20 mouse cellular contexts compared by ENCODE assay signal in genomic region chr4:43248026-43248425, GRCm38 (mm10). TPM values are rescaled to one million over a fixed set of nuclear protein-coding genes. Genes with fewer than 3 reads are reported as not detected.
A peak's percentile ranks its signal among the peaks of the same experiment; 100 is the strongest.
DNase-seq lines count a peak whose midpoint lies in the region; ATAC-seq lines count a peak whose summit lies in the region.
"Had no signal": no experiment of that assay in that cellular context is flagged by ENCODE, and none has a peak within 500 bp of the region (broad histone marks: within the 10 kb centered on the region; RNA-seq: fewer than 3 reads in every experiment).

No protein-coding gene starts in this region.

- no peaks in the 10 kb centered on the region for H3K9me3 ChIP-seq in hindbrain, embryonic 10.5 days
- H3K9me3 ChIP-seq in hindbrain, embryonic 16.5 days (ENCODE audit: control insufficient read depth, low read length) = no peaks in the 10 kb centered on the region
- H3K9me3 ChIP-seq in neural tube, embryonic 11.5 days (ENCODE audit: control insufficient read depth, low read length) = no peaks in the 10 kb centered on the region
- H3K9me3 ChIP-seq: hindbrain, embryonic 13.5 days; intestine, embryonic 15.5 days; limb, embryonic 15.5 days; liver, embryonic 15.5 days; neural tube, embryonic 13.5 days had no signal

- H3K9ac ChIP-seq in hindbrain, embryonic 16.5 days (ENCODE audit: low read depth, low read length) = no peak overlapping the region
- no peak overlapping the region for H3K9ac ChIP-seq in neural tube, embryonic 11.5 days (ENCODE audit: low read length)
- H3K9ac ChIP-seq: hindbrain, embryonic 13.5 days; intestine, embryonic 15.5 days; limb, embryonic 15.5 days; liver, embryonic 15.5 days; neural tube, embryonic 13.5 days had no signal

- peak; percentile 72 for DNase-seq in hindbrain, embryonic 10.5 days (ENCODE audit: low spot score)
- peak; percentile 8 for DNase-seq in ZHBTc4 (ENCODE audit: low read depth, low spot score)
- peak; percentile 74 for DNase-seq in embryo, embryonic 10.5 days (ENCODE audit: low spot score)
- peak; percentile 28 for DNase-seq in neural tube, embryonic 11.5 days (ENCODE audit: low spot score)
- DNase-seq in right cerebral cortex, adult 18-20 months = no peak
- DNase-seq: adrenal gland, adult 8-10 months; cerebellum, adult 9-11 months; gastrocnemius, postnatal 10 days; kidney, adult 9 months; kidney, postnatal 25 days; right cerebral cortex, postnatal 25 days; thymus, postnatal 4 days had no signal

- peaks cover 34% of the 10 kb centered on the region for H3K36me3 ChIP-seq in hindbrain, embryonic 10.5 days
- H3K36me3 ChIP-seq in hindbrain, embryonic 16.5 days (ENCODE audit: control insufficient read depth, insufficient read depth, low read length) = peaks cover 13% of the 10 kb centered on the region
- H3K36me3 ChIP-seq in neural tube, embryonic 11.5 days (ENCODE audit: control insufficient read depth, insufficient read depth, low read length) = no peaks in the 10 kb centered on the region
- H3K36me3 ChIP-seq: intestine, embryonic 15.5 days; limb, embryonic 15.5 days; liver, embryonic 15.5 days had no signal

- H3K4me1 ChIP-seq in hindbrain, embryonic 10.5 days (replicated peaks) = peaks cover 25% of the 10 kb centered on the region
- H3K4me1 ChIP-seq in hindbrain, embryonic 16.5 days (ENCODE audit: control insufficient read depth, insufficient read depth, low read depth, low read length) = no peaks in the 10 kb centered on the region
- H3K4me1 ChIP-seq in neural tube, embryonic 11.5 days (ENCODE audit: control insufficient read depth, insufficient read depth, low read length) = peaks cover 7% of the 10 kb centered on the region
- H3K4me1 ChIP-seq: intestine, embryonic 15.5 days; limb, embryonic 15.5 days; liver, embryonic 15.5 days; neural tube, embryonic 13.5 days had no signal

- no peak overlapping the region for H3K4me2 ChIP-seq in hindbrain, embryonic 16.5 days (ENCODE audit: low read length)
- no peak overlapping the region for H3K4me2 ChIP-seq in neural tube, embryonic 11.5 days (ENCODE audit: low read depth)
- H3K4me2 ChIP-seq: hindbrain, embryonic 13.5 days; intestine, embryonic 15.5 days; limb, embryonic 15.5 days; liver, embryonic 15.5 days; neural tube, embryonic 13.5 days had no signal

- ATAC-seq in hindbrain, embryonic 16.5 days = no peak
- ATAC-seq in neural tube, embryonic 11.5 days (ENCODE audit: insufficient read depth, low FRiP score, low TSS enrichment) = no peak
- ATAC-seq in granulocyte monocyte progenitor cell, adult 5-6 weeks (replicated peaks; ENCODE audit: poor library complexity, severe bottlenecking) = no peak
- ATAC-seq: intestine, embryonic 15.5 days; lung, postnatal 0 days had no signal

- WGBS in hindbrain, embryonic 10.5 days = 14% methylated on average over 7 of the region's 7 CpGs
- WGBS in hindbrain, embryonic 16.5 days = 17% methylated on average over 7 of the region's 7 CpGs
- WGBS in neural tube, embryonic 11.5 days = 34% methylated on average over 7 of the region's 7 CpGs

- H3K27me3 ChIP-seq in hindbrain, embryonic 10.5 days (ENCODE audit: insufficient read depth, poor library complexity, severe bottlenecking) = no peaks in the 10 kb centered on the region
- no peaks in the 10 kb centered on the region for H3K27me3 ChIP-seq in hindbrain, embryonic 16.5 days (replicated peaks; ENCODE audit: control insufficient read depth, insufficient read depth, low read length)
- no peaks in the 10 kb centered on the region for H3K27me3 ChIP-seq in neural tube, embryonic 11.5 days (ENCODE audit: control insufficient read depth, insufficient read depth, low read length)
- H3K27me3 ChIP-seq: hindbrain, embryonic 13.5 days; intestine, embryonic 15.5 days; limb, embryonic 15.5 days; liver, embryonic 15.5 days; neural tube, embryonic 13.5 days had no signal

- H3K27ac ChIP-seq in hindbrain, embryonic 10.5 days = peak overlapping the region; percentile 82
- H3K27ac ChIP-seq in hindbrain, embryonic 16.5 days (ENCODE audit: low read depth, low read length) = no peak overlapping the region
- no peak overlapping the region for H3K27ac ChIP-seq in neural tube, embryonic 11.5 days (ENCODE audit: low read depth, low read length)
- H3K27ac ChIP-seq: hindbrain, embryonic 13.5 days; intestine, embryonic 15.5 days; limb, embryonic 15.5 days; liver, embryonic 15.5 days; neural tube, embryonic 13.5 days had no signal

- H3K4me3 ChIP-seq in hindbrain, embryonic 10.5 days = no peak overlapping the region
- H3K4me3 ChIP-seq in hindbrain, embryonic 16.5 days (ENCODE audit: low read length) = no peak overlapping the region
- no peak overlapping the region for H3K4me3 ChIP-seq in neural tube, embryonic 11.5 days (ENCODE audit: low read depth, low read length)
- H3K4me3 ChIP-seq: hindbrain, embryonic 13.5 days; intestine, embryonic 15.5 days; limb, embryonic 15.5 days; liver, embryonic 15.5 days; neural tube, embryonic 13.5 days had no signal

RNA-seq across cellular contexts. Expression of gene Atp8b5, which starts 18.9 kb away (rescaled TPM):
- 0.18 and 0.26 TPM in 2 replicates for polyA plus RNA-seq in hindbrain, embryonic 10.5 days (2016; fragmentation: Nextera tagmentation; extraction: Ambion mirVana)
- 0.60 and 1.2 TPM in 2 replicates for polyA plus RNA-seq in hindbrain, embryonic 16.5 days (2015; fragmentation: Nextera tagmentation; extraction: Ambion mirVana)
- 0.35 and 0.52 TPM in 2 replicates for polyA plus RNA-seq in neural tube, embryonic 11.5 days (2014; fragmentation: Nextera tagmentation; extraction: Ambion mirVana)
- 0.21 TPM in 1 of 2 replicates, not detected in the other for total RNA-seq in granulocyte monocyte progenitor cell, adult 5-6 weeks (2014; fragmentation: Nextera tagmentation)
- 0.05 TPM in 1 of 2 replicates, not detected in the other for total RNA-seq in granulocyte monocyte progenitor cell, adult 5-6 weeks (2017)
